Mouse (Mus musculus) kidney, adult 9 months (tissue): ENCODE results near the gene Icam2.

ENCODE experiments used
- DNase-seq: peaks from one replicate; pipeline ENCODE4 v3.0.0; 2022

Gene Icam2

DNA sequence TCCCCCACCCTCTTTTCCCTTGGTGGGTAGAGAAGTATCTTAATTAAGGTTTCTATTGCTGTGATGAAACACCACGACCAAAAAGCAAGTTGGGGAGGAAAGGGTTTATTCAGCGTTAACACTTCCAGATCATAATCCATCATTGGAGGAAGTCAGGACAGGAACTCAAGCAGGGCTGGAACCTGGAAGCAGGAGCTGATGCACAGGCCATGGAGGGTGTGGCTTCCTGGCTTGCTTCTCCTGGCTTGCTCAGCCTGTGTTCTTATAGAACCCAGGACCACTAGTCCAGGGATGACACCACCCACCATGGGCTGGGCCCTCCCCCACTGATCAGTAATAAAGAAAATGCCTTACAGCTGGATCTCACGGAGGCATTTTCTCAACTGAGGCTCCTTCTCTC lies 2.9 kb upstream of the Icam2 start:
- DNase-seq: peak; percentile 32

GRCm38 (mm10) chr11:106389611-106390010 lies 1.7 kb upstream of the Icam2 start:
- DNase-seq: peak; percentile 17

GRCm38 (mm10) chr11:106387020-106387419 lies 855 bp downstream of the Icam2 start:
- no peak for DNase-seq

- DNase-seq: no peak
Measured at GRCm38 (mm10) chr11:106386409-106386808, 1.5 kb downstream of the Icam2 start.

DNA sequence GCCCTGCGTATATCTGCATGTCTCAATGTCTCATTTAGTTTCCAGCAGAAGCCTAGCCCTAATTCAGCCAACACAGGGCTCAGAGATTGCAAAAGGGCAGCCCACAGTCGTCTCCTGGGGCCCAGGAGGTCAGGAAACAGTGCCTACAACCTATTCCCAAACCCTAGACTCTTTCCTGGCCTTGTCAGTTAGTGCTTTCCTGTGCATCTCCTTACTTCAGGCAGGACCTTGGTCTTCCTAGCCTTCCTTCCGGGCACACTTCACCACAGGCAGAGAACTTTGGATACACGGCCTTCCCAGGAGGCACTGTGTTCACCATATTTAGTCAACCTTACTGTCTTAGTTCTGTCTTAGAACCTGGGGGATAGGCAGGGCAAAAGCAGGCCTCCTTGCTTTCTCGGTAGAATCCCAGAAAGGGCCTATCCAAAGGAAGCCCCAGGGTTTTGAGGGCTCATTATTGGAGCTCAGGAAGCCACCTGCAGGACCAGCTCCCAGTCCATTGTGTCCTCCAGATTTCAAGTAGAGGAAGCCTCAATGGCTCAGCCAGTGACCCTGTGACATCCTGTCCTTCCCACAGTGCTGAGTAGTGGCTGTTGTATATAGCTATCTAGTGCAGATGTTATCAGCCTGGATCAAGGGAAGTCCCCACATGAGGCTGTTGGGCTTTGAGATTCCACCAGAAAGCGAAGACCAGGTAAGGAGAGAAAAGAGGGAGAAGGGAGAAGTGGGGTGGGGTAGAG lies 4.7 kb downstream of the Icam2 start:
- peak; percentile 24 for DNase-seq

DNA sequence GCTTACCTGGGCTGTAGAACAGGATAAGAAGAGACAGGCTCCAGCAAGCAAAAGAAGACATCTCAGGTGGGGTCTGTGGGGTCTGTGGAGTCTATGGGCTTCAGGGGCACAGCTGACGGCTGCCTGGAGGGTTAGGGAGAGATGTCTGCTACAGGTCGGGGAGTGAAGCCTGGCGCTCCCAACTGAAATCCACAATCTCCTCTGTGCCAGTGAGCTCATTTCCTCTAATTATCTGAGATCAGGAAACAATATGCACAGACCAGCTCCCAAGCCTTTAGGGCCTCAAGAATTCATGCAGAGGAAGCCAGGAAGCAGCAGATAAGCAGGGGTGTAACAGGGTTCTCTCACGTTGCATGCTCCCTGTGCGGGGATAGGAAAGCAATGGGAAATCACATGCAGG lies 5.5 kb downstream of the Icam2 start:
- DNase-seq: peak; percentile 51

DNA sequence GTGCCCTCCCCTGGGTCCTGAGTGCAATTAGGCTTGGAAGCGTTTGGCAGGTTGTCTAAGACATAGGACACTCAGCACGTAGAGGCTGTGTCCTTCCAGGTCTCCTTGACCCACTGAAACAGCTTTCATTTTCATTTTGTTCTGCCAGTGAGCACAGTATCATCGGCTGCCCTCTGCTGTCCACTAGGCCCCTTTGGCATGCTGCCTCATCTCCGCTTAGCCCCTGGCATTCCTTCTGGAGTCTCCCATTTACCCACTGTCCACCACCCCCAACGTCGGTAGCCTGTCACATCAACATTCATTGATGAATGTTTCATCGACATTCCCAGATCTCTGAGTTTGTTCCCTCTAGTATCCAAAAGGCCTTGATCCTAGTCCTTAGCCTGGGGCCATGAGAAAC lies 6.0 kb downstream of the Icam2 start:
- DNase-seq: peak; percentile 43

DNA sequence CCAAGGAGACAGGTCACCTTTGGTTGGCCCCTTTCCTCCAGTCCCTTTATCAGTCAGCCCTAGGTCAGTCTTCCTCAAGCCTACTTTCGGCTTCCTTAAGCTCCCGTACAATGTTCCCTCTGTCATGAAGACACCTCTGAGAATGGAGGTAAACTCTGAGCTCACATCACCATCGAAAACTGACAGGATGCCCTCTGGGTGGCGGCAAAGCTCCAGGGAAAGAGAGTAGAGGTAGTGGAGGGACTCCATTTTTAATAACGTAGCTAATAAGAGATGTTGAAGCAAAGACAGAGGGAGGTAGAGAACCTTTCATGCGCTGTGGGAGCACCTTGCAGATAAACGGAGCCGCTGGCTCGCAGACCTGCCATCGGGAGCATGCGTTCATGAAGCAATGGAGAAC lies 6.9 kb downstream of the Icam2 start:
- DNase-seq: no peak

GRCm38 (mm10) chr11:106374979-106375378 lies 12.9 kb downstream of the Icam2 start:
- DNase-seq: no peak

DNA sequence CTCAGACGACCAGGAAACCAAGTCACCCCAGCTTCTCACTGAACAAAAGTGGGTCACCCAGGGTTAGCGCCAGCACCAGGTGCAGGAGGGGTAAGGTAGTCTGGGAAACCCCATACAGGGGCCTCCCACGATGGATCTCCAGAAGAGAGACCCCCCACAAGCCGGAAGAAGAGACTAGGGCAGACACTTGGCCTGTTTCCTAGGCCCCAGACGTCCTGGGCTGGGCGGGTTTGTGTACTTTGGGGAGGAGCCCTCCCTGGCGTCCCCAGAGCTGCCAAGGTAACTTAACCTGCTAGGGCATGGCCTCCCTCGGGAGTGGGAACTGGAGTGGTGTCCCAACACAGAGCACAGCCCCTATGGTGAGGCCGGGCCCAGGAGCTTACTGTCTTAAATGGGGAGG lies 13.3 kb downstream of the Icam2 start:
- no peak for DNase-seq

GRCm38 (mm10) chr11:106373998-106374397 lies 13.9 kb downstream of the Icam2 start:
- DNase-seq: no peak

- peak; percentile 74 for DNase-seq
Measured at GRCm38 (mm10) chr11:106366316-106366715, 21.6 kb downstream of the Icam2 start.

GRCm38 (mm10) chr11:106365366-106365765 lies 22.5 kb downstream of the Icam2 start, which contains the start of gene Prr29:
Prr29 (plus strand) TSS chr11:106365472.
- no peak for DNase-seq

GRCm38 (mm10) chr11:106364712-106365111 lies 23.2 kb downstream of the Icam2 start:
- DNase-seq: no peak

- no peak for DNase-seq
Measured at GRCm38 (mm10) chr11:106359350-106359749, 28.5 kb downstream of the Icam2 start.

DNA sequence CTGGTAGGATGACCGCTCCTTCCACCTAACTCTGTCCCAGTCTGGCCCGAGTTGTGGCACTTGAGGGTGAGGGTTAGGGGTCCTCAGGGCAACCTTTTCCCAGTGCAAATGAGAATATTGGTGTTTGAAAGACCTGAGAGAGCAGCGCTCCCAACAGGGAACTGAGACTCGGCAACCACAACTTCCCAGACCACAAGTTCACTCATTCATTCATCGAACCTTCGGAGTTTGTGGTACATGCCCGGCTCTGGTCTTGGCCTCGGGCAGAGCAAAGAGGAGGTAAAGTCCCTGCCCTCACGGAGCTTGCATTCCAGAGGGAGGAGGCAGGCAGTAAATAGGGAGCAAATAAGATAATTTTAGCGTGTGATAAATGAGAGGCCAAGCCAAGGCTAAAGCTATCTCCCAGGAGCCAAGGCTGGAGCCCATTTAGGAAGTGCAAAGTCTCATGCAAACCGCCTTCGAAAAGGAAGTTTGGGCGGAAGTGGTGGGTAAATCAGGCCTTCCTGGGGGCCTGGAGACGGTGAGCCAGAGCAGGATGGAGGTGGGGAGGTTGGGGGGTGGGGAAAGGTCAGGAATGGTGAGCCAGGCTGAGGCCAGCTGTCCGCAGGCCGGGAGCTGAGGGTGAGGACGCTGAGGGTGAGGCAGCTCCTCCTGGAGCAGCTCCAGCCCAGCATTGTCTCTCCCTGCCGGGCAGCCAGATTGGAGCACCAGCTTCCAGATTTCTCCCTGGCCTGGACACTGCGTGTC lies 32.3 kb downstream of the Icam2 start:
- DNase-seq: peak; percentile 23

DNA sequence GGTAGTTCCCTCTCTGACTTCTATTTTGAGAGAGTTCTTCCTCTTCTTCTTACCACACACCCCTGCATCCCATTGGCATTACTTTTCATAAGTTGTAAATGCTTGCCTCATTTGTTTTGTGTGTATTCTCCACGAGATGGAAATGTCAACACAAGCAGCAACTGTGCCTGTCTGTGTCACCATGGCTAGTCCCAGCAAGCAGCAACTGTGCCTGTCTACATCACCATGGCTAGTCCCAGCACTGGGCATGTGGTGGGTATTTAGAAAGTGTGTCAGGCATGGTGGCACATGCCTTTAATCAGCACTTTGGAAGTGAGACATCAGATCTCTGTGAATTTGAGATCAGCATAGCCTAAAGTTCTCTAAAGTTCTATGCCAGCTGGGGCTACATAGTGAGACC lies 33.7 kb downstream of the Icam2 start:
- no peak for DNase-seq

DNA sequence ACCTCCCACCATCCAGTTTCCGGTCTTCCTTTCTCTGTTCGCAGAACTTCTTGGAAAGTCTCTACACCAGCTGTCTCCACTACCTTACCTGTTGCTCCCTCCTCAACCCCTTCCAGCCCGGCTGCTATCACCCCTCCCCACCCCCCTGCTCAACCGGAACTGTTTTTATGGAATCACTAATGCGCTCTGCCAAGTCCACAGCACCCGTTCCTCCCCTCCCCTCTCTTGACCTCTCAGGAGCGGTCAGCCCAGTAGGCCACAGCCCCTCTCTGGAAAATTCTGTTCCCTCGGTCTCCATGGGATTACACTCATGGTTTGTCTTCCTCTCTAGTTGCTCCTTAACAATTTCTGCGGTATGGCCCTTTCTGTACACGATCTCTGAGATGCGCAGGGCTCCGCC lies 34.7 kb downstream of the Icam2 start, which contains the start of gene Scn4a:
Gene Scn4a, minus strand, starts transcription at position 101 of the 400 bp plus-strand sequence.
- no peak for DNase-seq

DNA sequence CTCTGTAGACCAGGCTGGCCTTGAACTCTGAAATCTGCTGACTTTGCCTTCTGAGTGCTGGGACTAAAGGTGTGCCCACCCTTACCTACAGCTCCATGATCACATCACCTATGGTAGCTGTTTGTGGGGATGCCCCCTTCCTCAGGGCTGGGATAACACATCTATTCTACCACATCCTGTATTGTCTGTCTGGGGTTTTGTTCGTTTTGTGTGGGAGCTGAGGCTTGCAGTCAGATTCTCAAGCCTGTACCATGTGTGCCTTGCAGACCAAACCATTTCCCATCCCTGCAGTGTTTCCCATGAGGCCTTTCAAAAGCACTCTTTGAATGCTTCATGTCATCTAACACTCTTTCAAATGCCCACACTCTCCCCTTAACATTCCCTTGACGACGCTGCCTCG lies 35.9 kb downstream of the Icam2 start:
- DNase-seq: no peak

GRCm38 (mm10) chr11:106351253-106351652 lies 36.6 kb downstream of the Icam2 start:
- DNase-seq: no peak

DNA sequence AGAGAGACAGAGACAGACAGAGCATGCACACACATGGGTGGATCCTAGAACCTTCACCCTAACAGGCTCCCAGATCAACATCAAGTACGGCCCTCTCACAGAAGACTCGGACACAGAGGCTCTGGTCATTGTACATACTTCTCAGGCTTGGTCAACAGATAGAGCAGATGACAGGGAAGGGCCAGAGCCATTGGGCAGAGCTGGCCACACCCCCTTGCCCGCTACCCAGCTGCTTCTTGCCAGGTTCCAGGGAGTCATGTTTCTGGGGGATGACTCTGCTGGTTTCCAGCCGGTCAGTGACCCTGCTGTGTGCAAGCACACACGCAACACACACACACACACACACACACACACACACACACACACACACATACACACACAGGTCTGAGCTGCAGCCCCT lies 37.0 kb downstream of the Icam2 start:
- DNase-seq: no peak

GRCm38 (mm10) chr11:106349772-106350171 lies 38.1 kb downstream of the Icam2 start:
- no peak for DNase-seq

DNA sequence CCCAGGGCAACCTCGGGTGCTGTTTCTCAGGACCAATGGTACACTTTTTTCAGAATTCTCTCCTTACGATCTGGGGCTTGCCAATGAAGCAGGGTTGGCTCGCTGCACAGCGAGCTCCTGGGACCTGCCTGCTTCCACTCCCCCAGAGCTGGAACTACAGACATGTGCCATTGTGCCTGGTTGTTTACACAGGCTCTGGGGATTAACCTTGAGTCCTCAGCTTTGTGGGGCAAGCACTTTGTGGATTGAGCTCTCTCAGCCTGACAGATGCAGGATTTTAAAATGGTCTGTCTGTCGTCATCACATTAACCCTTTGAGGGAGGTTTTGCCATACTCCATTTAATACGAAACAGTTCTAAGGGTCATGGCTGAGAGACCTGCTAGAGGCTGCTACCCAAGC lies 43.0 kb downstream of the Icam2 start:
- DNase-seq: no peak

GRCm38 (mm10) chr11:106340990-106341520 lies 46.8 kb downstream of the Icam2 start:
- peak; percentile 24 for DNase-seq
